Mouse (Mus musculus) ES-Bruce4 (cell line): ENCODE results near the gene Disc1. TPM values are rescaled to one million over a fixed set of nuclear protein-coding genes. Genes with fewer than 3 reads are reported as not detected.

Experiments
- H3K27ac ChIP-seq: 2 replicates; pipeline ENCODE4 v1.5.1; 2012; ENCODE audit warnings: low read length, inconsistent platforms; ENCODE audit not compliant: insufficient read depth
- H3K27me3 ChIP-seq: 2 replicates; pipeline ENCODE4 v1.6.1; 2012; ENCODE audit warnings: mild to moderate bottlenecking, low read length, inconsistent platforms; ENCODE audit not compliant: control insufficient read depth, poor library complexity, insufficient read depth, severe bottlenecking
- H3K36me3 ChIP-seq: 2 replicates; pipeline ENCODE4 v1.6.1; 2012; ENCODE audit warnings: inconsistent platforms, mild to moderate bottlenecking, low read length, moderate library complexity; ENCODE audit not compliant: control insufficient read depth, poor library complexity, insufficient read depth, severe bottlenecking
- H3K4me1 ChIP-seq: one replicate; pipeline ENCODE4 v1.8.1; 2011; ENCODE audit warnings: low read length; ENCODE audit not compliant: control insufficient read depth, insufficient read depth
- H3K4me3 ChIP-seq: 2 replicates; pipeline ENCODE4 v1.5.1; 2011; ENCODE audit warnings: low read depth, mild to moderate bottlenecking, low read length
- H3K9ac ChIP-seq: 2 replicates; pipeline ENCODE4 v1.6.1; 2012; ENCODE audit warnings: low read depth, mild to moderate bottlenecking, inconsistent platforms; ENCODE audit not compliant: poor library complexity, severe bottlenecking
- H3K9me3 ChIP-seq: replicated peaks from 2 replicates; pipeline ENCODE4 v1.6.1; 2012; ENCODE audit warnings: mild to moderate bottlenecking, low read length, inconsistent platforms; ENCODE audit not compliant: control insufficient read depth, poor library complexity, insufficient read depth, severe bottlenecking
- CTCF ChIP-seq: IDR thresholded peaks from one replicate; pipeline ENCODE4 v1.8.1; 2011; ENCODE audit warnings: low read depth, low read length
- EP300 ChIP-seq: IDR thresholded peaks from 2 replicates; pipeline ENCODE4 v1.6.1; 2011; ENCODE audit warnings: low read depth, low read length; ENCODE audit not compliant: insufficient read depth
- POLR2A ChIP-seq: IDR thresholded peaks from one replicate; pipeline ENCODE4 v1.8.1; 2011; ENCODE audit warnings: low read length; ENCODE audit not compliant: insufficient read depth
- polyA plus RNA-seq: library from polyadenylated mRNA; stranded (reverse); fragments of >200 nt; gene quantifications from 2 replicates; pipeline ENCODE4 v1.2.4, GENCODE M21; 2011; ENCODE audit warnings: low read depth; ENCODE audit not compliant: missing spikeins, insufficient read depth, insufficient read length

The Disc1 gene
- 1.2 TPM in 1 of 2 replicates, not detected in the other for polyA plus RNA-seq

- TF ChIP-seq POLR2A (no peak), EP300 (no peak), CTCF (no peak)
- no peaks in the 10 kb centered on the region for H3K4me1 ChIP-seq
- peaks cover 16% of the 10 kb centered on the region for H3K27me3 ChIP-seq
- H3K9me3 ChIP-seq = no peaks in the 10 kb centered on the region
- peak within 1 kb of the TSS; percentile 78 for H3K4me3 ChIP-seq
- peak within 1 kb of the TSS; percentile 74 for H3K9ac ChIP-seq
- H3K27ac ChIP-seq = no peak within 1 kb of the TSS
- H3K36me3 ChIP-seq = no peaks in the 10 kb centered on the region
Measured at GRCm38 (mm10) chr8:125053505-125054435, at the start of gene Disc1. Disc1 (plus strand) TSS chr8:125054195.

- TF ChIP-seq POLR2A = no peak
- 0 out of 2 replicates have a peak, but pooled peaks have one; percentile 57 for TF ChIP-seq EP300
- Histone ChIP-seq H3K27me3 (no peaks in the 10 kb centered on the region), H3K9me3 (peaks cover 6% of the 10 kb centered on the region), H3K4me1 (no peaks in the 10 kb centered on the region), H3K36me3 (peaks cover 6% of the 10 kb centered on the region; the same call in 1 of the 2 replicates), H3K27ac (no peak within 1 kb of the TSS), H3K9ac (peak within 1 kb of the TSS; percentile 57), H3K4me3 (peak within 1 kb of the TSS; percentile 95)
Measured at GRCm38 (mm10) chr8:125012695-125013627, 41.0 kb upstream of the Disc1 start, which contains the start of gene Tsnax. Tsnax (plus strand) TSS chr8:125012997.

- H3K36me3 ChIP-seq = peaks cover 22% of the 10 kb centered on the region
- no peak overlapping the region for H3K4me3 ChIP-seq
- TF ChIP-seq EP300 (no peak), CTCF (no peak), POLR2A (no peak)
- no peak overlapping the region for H3K27ac ChIP-seq
- H3K27me3 ChIP-seq = no peaks in the 10 kb centered on the region
- H3K4me1 ChIP-seq = no peaks in the 10 kb centered on the region
- H3K9me3 ChIP-seq = no peaks in the 10 kb centered on the region
- H3K9ac ChIP-seq = no peak overlapping the region
Measured at GRCm38 (mm10) chr8:125024085-125024484, 29.9 kb upstream of the Disc1 start.

GRCm38 (mm10) chr8:125027211-125027610, 26.8 kb upstream of the Disc1 start:
- peaks cover 27% of the 10 kb centered on the region for H3K36me3 ChIP-seq

GRCm38 (mm10) chr8:125028841-125029240, 25.2 kb upstream of the Disc1 start:
- no peak for TF ChIP-seq CTCF
- no peak for TF ChIP-seq POLR2A
- TF ChIP-seq EP300 = no peak
- no peak overlapping the region for H3K9ac ChIP-seq
- no peak overlapping the region for H3K4me3 ChIP-seq
- H3K27ac ChIP-seq = no peak overlapping the region
- peaks cover 29% of the 10 kb centered on the region for H3K36me3 ChIP-seq
- H3K27me3 ChIP-seq = no peaks in the 10 kb centered on the region
- no peaks in the 10 kb centered on the region for H3K4me1 ChIP-seq
- no peaks in the 10 kb centered on the region for H3K9me3 ChIP-seq

More at GRCm38 (mm10) chr8:125027211-125027610, 26.8 kb upstream of the Disc1 start:
- no peak overlapping the region for H3K9ac ChIP-seq
- no peak for TF ChIP-seq POLR2A
- no peak for TF ChIP-seq EP300
- TF ChIP-seq CTCF = no peak
- H3K9me3 ChIP-seq = no peaks in the 10 kb centered on the region
- no peaks in the 10 kb centered on the region for H3K4me1 ChIP-seq
- no peak overlapping the region for H3K4me3 ChIP-seq
- H3K27me3 ChIP-seq = no peaks in the 10 kb centered on the region
- no peak overlapping the region for H3K27ac ChIP-seq
